Mouse (Mus musculus) liver, embryonic 14.5 days (tissue): ENCODE measurements around the gene Ppp4r4.

Source experiments
- CTCF ChIP-seq: IDR thresholded peaks from 2 replicates; pipeline ENCODE4 v1.5.1; 2016; ENCODE audit warnings: antibody characterized with exemption, low read depth, control low read depth
- EP300 ChIP-seq: IDR thresholded peaks from 2 replicates; pipeline ENCODE4 v1.6.1; 2016; ENCODE audit warnings: antibody characterized with exemption, low read depth

GRCm38 (mm10) chr12:103655123-103656044 is 123.3 kb downstream of the Ppp4r4 start:
- TF ChIP-seq CTCF, result no peak
- no peak for TF ChIP-seq EP300
